Mouse (Mus musculus): Measurements from ENCODE around the gene Rps9. TPM values are rescaled to one million over a fixed set of nuclear protein-coding genes. Genes with fewer than 3 reads are reported as not detected.

Gene Rps9
- 1,464 and 1,578 TPM in 2 replicates for polyA plus RNA-seq (2015; fragmentation: Nextera tagmentation; extraction: Ambion mirVana)

DNA sequence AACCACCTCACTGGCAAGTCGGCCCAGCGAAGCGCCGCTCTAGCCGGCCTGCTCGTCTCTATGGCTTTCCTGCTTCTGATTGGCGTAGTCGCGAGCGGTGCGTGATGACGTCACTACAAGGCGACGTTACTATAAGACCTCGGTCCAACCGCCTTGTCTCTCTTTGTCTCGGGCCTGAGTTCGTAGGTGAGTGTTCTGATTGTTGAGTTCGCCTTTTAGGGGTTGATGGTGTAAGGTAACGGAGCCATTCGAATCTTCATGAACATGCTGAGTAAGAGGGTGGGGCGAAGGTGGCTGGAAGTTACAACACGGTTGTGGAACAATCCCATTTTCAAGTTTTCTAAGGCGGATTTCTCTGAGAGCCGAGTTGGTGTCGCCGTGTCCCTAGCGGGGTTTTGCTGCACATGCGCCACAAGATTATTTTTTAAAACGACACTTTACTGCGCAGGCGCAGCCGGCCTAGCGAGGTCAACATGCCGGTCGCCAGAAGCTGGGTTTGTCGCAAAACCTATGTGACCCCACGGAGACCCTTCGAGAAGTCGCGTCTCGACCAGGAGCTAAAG lies at the start of gene Rps9:
TSS of gene Rps9 (plus strand) at position 115 of the 563 bp plus-strand sequence.
- WGBS: under 1% methylated on average over 42 of the region's 42 CpGs
- Histone ChIP-seq H3K27ac (replicated peaks) (peak within 1 kb of the TSS; percentile 97), H3K4me1 (peaks cover 12% of the 10 kb centered on the region), H3K36me3 (peaks cover 55% of the 10 kb centered on the region), H3K9me3 (replicated peaks) (no peaks in the 10 kb centered on the region), H3K4me3 (replicated peaks) (peak within 1 kb of the TSS; percentile 76), H3K27me3 (no peaks in the 10 kb centered on the region), H3K9ac (peak within 1 kb of the TSS; percentile 86), H3K4me2 (replicated peaks) (peak within 1 kb of the TSS; percentile 65)
- ATAC-seq (ENCODE audit: insufficient number of reproducible peaks, low FRiP score, low TSS enrichment, low read depth): peak; percentile 92

DNA sequence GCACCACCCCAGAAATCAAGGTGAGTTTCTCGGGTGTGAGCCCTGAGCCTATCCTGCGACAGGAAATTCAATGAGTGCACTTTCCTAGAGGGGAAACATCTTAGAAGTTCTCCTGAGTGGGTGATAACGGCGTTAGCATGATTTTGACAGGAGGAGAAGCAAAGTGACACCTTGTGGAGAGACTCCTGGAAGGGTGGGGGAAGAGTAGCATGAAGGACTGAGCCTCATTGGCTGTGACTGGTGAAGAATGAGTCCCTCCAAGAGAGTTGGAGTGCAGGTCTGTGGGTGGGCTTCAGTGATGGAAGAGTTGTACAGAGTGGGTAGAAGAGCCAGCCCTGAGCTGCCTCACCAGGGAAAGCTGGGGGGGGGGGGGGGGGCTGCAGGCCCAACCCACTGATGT lies 46.8 kb upstream of the Rps9 start:
- H3K27me3 ChIP-seq: no peaks in the 10 kb centered on the region
- no peaks in the 10 kb centered on the region for H3K9me3 ChIP-seq (replicated peaks)
- H3K36me3 ChIP-seq: peaks cover 98% of the 10 kb centered on the region
- no peak overlapping the region for H3K4me2 ChIP-seq (replicated peaks)
- 83% methylated on average over 4 of the region's 4 CpGs for WGBS
- no peaks in the 10 kb centered on the region for H3K4me1 ChIP-seq
- H3K4me3 ChIP-seq (replicated peaks): no peak overlapping the region
- H3K27ac ChIP-seq (replicated peaks): no peak overlapping the region
- no peak overlapping the region for H3K9ac ChIP-seq
- ATAC-seq (ENCODE audit: insufficient number of reproducible peaks, low FRiP score, low TSS enrichment, low read depth): no peak

DNA sequence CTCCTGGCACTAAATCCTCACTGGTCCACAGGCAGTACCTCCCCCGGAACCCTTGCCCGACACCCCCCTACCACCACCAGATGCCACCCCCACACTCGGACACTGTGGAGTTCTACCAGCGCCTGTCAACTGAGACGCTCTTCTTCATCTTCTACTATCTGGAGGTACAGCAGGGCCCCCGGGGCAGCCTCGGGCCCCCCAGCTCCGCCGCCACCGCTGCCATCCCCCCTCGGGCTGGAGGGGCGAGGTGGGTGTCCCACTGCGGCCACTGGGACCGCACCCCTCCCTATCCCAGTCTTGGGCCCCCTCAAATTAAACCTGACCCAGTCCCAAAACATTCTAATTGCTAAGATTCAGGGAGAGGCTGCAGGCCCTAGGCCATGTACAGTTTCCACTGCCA lies 45.2 kb upstream of the Rps9 start:
- Histone ChIP-seq H3K4me3 (replicated peaks) (no peak overlapping the region), H3K27ac (replicated peaks) (no peak overlapping the region), H3K4me1 (peaks cover 9% of the 10 kb centered on the region), H3K9ac (no peak overlapping the region), H3K9me3 (replicated peaks) (no peaks in the 10 kb centered on the region), H3K4me2 (replicated peaks) (no peak overlapping the region), H3K27me3 (no peaks in the 10 kb centered on the region), H3K36me3 (peaks cover 98% of the 10 kb centered on the region)
- no peak for ATAC-seq (ENCODE audit: insufficient number of reproducible peaks, low FRiP score, low TSS enrichment, low read depth)
- 88% methylated on average over 14 of the region's 14 CpGs for WGBS

DNA sequence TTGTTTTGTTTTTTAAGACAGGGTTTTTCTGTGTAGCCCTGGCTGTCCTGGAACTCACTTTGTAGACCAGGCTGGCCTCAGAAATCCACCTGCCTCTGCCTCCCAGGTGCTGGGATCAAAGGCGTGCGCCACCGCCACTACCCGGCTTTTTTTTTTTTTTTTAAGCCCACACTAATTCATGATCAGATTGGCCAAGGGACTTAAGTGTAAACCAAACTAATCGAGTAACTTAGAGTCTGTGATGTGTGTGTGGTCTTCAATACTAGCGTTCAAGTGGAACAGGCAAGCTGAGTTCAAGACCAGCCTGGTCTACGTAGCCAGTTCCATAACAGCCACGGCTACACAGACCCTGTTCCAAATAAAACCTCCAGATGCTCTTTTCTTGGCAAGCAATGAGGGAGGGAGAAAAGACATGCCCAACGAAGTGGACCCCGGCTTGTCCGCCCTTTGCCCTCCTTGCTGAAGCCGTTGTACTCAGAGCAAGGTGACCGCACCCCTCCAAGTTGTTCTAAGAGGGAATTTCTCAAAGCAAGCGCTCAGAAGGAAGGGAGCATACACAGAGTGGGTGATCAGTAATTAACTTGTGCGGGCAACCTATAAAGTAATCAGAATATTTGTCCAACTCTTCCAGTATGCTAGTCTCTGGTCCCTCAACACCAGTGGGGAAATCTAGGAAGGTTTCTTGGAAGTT lies 39.1 kb upstream of the Rps9 start:
- Histone ChIP-seq H3K4me3 (replicated peaks) (peak overlapping the region; percentile 78), H3K27ac (replicated peaks) (peak overlapping the region; percentile 95), H3K27me3 (no peaks in the 10 kb centered on the region), H3K4me1 (peaks cover 30% of the 10 kb centered on the region), H3K36me3 (peaks cover 40% of the 10 kb centered on the region), H3K9me3 (replicated peaks) (no peaks in the 10 kb centered on the region), H3K4me2 (replicated peaks) (peak overlapping the region; percentile 83), H3K9ac (peak overlapping the region; percentile 87)
- WGBS: 27% methylated on average over 15 of the region's 15 CpGs
- ATAC-seq (ENCODE audit: insufficient number of reproducible peaks, low FRiP score, low TSS enrichment, low read depth): peak; percentile 16

DNA sequence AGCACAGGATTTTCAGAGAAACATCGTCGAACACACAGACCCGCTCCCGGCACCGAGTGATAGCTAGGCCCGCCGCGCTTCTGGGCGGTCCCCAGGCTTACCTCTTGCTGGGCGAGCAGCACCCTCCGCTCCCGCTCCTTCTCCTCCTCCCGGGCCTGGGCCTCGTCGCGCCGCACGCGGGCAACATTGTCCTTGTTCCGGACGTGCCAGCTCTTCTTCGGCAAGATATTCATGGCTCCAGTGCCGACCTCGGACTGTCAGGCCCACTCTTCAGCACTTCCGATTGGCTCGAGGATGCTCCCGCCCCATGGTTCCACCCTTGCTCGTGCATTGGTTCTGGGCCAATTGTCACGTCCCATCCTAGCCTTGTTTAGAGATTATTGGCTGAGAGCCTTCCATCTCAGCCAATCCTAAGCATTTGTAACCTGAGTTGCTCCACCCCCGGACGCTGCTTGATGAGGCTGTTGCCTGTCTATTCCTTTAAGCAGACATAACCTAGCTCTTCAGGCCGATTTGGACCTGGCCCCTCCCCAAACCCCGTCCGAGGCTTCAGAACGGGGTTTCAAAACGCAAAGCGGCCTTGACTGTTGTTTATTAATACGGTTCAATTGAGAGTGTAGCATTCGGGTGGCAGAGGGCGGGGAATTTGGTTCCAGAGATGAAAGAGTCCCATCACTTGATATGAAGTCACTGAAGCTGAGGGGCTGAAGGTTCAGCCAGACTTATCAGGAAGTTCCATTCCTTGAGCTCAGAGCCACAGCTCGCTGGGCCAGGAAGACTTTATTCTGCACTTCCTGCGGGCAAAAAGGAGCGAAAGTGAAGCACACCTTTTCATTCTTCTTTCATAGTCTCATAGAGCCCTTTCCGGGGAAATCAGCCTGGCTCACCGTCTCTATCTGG lies 38.3 kb upstream of the Rps9 start, which contains the start of gene Leng1:
TSS of gene Leng1 (minus strand) at position 626 of the 900 bp plus-strand sequence.
- H3K27ac ChIP-seq (replicated peaks): peak within 1 kb of the TSS; percentile 95

DNA sequence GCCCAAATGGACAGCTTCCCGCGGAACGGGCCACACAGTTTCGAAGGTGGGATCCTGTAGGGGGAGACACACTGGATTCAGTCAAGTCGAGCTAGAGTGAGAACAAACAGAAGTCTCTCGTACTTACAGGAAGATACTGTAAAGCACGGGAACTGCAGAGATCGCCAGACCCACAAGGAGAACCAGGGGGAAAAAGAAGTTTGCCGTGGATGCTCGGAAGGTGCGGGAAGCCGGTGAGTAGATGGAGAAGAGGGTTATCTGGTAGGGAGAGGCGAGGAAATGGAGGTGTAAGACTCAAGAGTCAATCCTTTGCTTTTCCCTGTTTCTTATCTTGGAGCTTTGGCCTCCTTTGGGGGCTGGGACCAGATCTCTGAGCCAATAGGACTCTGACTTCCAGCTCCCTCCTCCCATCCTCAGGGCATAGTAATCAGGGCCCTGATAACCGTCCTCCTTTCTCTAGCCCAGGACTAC lies 36.8 kb upstream of the Rps9 start:
- 0 out of 2 replicates have a peak overlapping the region, but pooled peaks have one; percentile 10 for H3K4me2 ChIP-seq (replicated peaks)
- peak overlapping the region; percentile 16 for H3K4me3 ChIP-seq (replicated peaks)
- no peaks in the 10 kb centered on the region for H3K9me3 ChIP-seq (replicated peaks)
- no peaks in the 10 kb centered on the region for H3K27me3 ChIP-seq
- peaks cover 19% of the 10 kb centered on the region for H3K36me3 ChIP-seq
- no peak overlapping the region for H3K9ac ChIP-seq
- no peak for ATAC-seq (ENCODE audit: insufficient number of reproducible peaks, low FRiP score, low TSS enrichment, low read depth)
- 0 out of 2 replicates have a peak overlapping the region, but pooled peaks have one; percentile 28 for H3K27ac ChIP-seq (replicated peaks)
- peaks cover 30% of the 10 kb centered on the region for H3K4me1 ChIP-seq
- WGBS: 22% methylated on average over 14 of the region's 14 CpGs

More for the DNA sequence above, 38.3 kb upstream of the Rps9 start, which contains the start of gene Leng1:
- no peaks in the 10 kb centered on the region for H3K9me3 ChIP-seq (replicated peaks)
- H3K9ac ChIP-seq: peak within 1 kb of the TSS; percentile 87
- 2% methylated on average over 45 of the region's 45 CpGs for WGBS
- peak within 1 kb of the TSS; percentile 83 for H3K4me2 ChIP-seq (replicated peaks)
- H3K36me3 ChIP-seq: peaks cover 32% of the 10 kb centered on the region
- peak within 1 kb of the TSS; percentile 78 for H3K4me3 ChIP-seq (replicated peaks)
- peaks cover 30% of the 10 kb centered on the region for H3K4me1 ChIP-seq
- H3K27me3 ChIP-seq: no peaks in the 10 kb centered on the region
- peak; percentile 98 for ATAC-seq (ENCODE audit: insufficient number of reproducible peaks, low FRiP score, low TSS enrichment, low read depth)

DNA sequence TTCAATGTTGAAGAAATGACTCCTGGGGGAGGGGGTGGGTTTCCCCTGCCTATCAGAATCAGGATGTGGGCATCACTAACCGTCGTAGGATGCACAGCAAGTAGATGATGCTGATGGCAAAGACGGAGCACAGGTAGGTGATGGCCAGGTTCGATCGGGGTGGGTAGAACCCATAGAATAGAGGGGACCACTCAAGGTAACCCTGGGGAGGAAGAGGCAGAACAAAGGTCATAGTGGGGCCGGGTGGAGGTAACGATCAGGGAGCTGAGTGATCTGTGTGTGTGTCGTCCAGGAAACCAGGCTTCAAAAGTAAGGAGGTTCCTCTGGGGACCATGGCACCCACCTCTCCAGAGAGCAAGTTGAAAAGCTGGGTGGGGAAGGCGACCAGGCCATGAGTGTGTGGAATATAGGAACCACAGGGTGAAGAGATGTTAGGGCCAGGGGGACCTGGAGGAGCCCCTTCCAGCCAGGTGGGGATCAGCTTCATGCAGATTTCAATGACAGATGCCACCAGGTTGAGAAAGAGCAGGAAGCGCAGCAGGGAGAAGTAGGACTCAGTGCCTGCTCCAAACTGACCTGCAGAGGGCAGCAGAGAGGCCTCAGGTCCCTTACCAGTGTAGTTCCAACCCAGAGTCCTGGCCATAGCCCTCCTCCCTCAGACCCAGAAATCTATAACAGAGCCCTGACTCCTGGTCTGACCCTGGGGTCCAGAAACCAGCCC lies 29.1 kb upstream of the Rps9 start:
- no peaks in the 10 kb centered on the region for H3K27me3 ChIP-seq
- no peak overlapping the region for H3K27ac ChIP-seq (replicated peaks)
- H3K4me3 ChIP-seq (replicated peaks): no peak overlapping the region
- ATAC-seq (ENCODE audit: insufficient number of reproducible peaks, low FRiP score, low TSS enrichment, low read depth): peak; percentile 48
- no peak overlapping the region for H3K9ac ChIP-seq
- 75% methylated on average over 10 of the region's 10 CpGs for WGBS
- no peaks in the 10 kb centered on the region for H3K9me3 ChIP-seq (replicated peaks)
- no peaks in the 10 kb centered on the region for H3K4me1 ChIP-seq
- H3K4me2 ChIP-seq (replicated peaks): no peak overlapping the region
- peaks cover 5% of the 10 kb centered on the region; the same call in 1 of the 2 replicates for H3K36me3 ChIP-seq

DNA sequence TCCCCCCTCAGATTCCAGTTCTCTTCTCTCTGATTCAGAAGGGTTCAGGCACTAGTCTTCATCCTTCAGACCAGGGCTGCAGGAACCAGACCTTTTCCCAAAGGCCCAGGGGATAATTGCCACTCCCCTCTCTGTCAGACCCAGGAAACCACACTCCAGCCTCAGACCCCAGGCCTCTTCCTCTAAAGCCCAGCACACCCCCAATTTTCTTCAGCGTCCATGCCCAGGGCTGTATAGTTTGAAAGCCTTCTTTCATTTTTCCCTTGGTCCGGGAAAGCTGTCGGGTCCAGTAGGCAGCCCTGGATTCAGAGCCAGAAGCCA lies 28.6 kb upstream of the Rps9 start:
- H3K9me3 ChIP-seq (replicated peaks): no peaks in the 10 kb centered on the region
- H3K4me3 ChIP-seq (replicated peaks): no peak overlapping the region
- no peak overlapping the region for H3K27ac ChIP-seq (replicated peaks)
- H3K9ac ChIP-seq: no peak overlapping the region
- no peak for ATAC-seq (ENCODE audit: insufficient number of reproducible peaks, low FRiP score, low TSS enrichment, low read depth)
- no peaks in the 10 kb centered on the region for H3K27me3 ChIP-seq
- H3K4me1 ChIP-seq: no peaks in the 10 kb centered on the region
- H3K36me3 ChIP-seq: peaks cover 7% of the 10 kb centered on the region; the same call in 1 of the 2 replicates
- H3K4me2 ChIP-seq (replicated peaks): no peak overlapping the region
- 76% methylated on average over 3 of the region's 3 CpGs for WGBS

DNA sequence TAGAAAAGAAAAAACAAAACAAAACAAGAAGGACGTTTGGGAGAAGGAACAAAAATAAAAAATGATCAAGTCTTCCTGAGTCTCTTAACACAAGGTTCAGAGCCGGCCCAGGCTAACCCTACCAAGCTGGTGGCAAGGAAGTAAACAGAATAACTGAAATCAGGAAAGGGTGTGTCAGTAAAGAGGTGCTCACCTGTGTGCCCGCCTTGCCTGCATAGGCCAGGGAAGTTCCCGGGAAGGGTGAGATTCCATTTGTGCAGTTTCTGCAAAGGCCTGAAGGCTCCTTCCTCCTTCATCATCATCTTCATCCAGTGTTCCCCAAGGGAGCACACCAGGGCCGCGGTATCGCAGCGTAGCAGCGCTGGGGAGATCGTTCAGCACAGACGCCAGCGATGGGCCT lies 27.4 kb upstream of the Rps9 start:
- H3K36me3 ChIP-seq: peaks cover 11% of the 10 kb centered on the region; the same call in 1 of the 2 replicates
- no peaks in the 10 kb centered on the region for H3K4me1 ChIP-seq
- H3K27me3 ChIP-seq: no peaks in the 10 kb centered on the region
- no peaks in the 10 kb centered on the region for H3K9me3 ChIP-seq (replicated peaks)
- no peak for ATAC-seq (ENCODE audit: insufficient number of reproducible peaks, low FRiP score, low TSS enrichment, low read depth)
- H3K9ac ChIP-seq: no peak overlapping the region
- H3K4me2 ChIP-seq (replicated peaks): no peak overlapping the region
- H3K4me3 ChIP-seq (replicated peaks): no peak overlapping the region
- 86% methylated on average over 12 of the region's 12 CpGs for WGBS
- H3K27ac ChIP-seq (replicated peaks): no peak overlapping the region

DNA sequence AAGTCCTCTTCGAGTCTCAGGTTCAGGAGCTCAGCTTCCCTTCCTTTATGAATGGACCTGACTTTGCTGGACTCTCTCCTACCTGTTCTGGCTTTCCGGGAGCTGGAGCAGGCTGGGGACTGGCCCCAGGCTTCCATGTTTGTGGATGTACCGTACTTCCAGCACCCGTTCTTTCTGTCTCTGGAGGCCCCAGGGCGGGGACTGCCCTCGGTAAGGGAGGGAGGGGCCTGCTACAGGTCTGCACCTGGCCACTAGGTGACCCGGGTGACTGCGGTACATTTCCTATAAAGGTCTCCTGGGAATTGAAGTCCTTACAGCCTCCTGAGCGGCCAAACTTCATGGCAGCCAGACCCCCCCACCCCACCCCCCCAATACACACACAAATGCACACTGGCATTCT lies 26.5 kb upstream of the Rps9 start, which contains the start of gene Tmc4:
TSS of gene Tmc4 (minus strand) at position 212 of the 400 bp plus-strand sequence.
- H3K36me3 ChIP-seq: peaks cover 15% of the 10 kb centered on the region; the same call in 1 of the 2 replicates
- H3K4me2 ChIP-seq (replicated peaks): no peak within 1 kb of the TSS
- WGBS: 43% methylated on average over 9 of the region's 9 CpGs
- no peaks in the 10 kb centered on the region for H3K4me1 ChIP-seq
- no peak within 1 kb of the TSS for H3K4me3 ChIP-seq (replicated peaks)
- no peaks in the 10 kb centered on the region for H3K9me3 ChIP-seq (replicated peaks)
- H3K27ac ChIP-seq (replicated peaks): no peak within 1 kb of the TSS
- no peak within 1 kb of the TSS for H3K9ac ChIP-seq
- no peak for ATAC-seq (ENCODE audit: insufficient number of reproducible peaks, low FRiP score, low TSS enrichment, low read depth)
- H3K27me3 ChIP-seq: no peaks in the 10 kb centered on the region
